ENCODE assay signal across 25 mouse cellular contexts in genomic region chr19:41342592-41343090, GRCm38 (mm10).
"Had no signal": no experiment of that assay in that cellular context is flagged by ENCODE, and none has a peak within 500 bp of the region (broad histone marks: within the 10 kb centered on the region; RNA-seq: fewer than 3 reads in every experiment).

No protein-coding gene starts in this region.

- H3K9ac ChIP-seq: heart, embryonic 13.5 days; heart, embryonic 15.5 days; hindbrain, embryonic 13.5 days; hindbrain, embryonic 15.5 days; intestine, embryonic 15.5 days; limb, embryonic 13.5 days; limb, embryonic 15.5 days had no signal

- H3K4me2 ChIP-seq: heart, embryonic 11.5 days; heart, embryonic 13.5 days; heart, embryonic 15.5 days; hindbrain, embryonic 13.5 days; hindbrain, embryonic 15.5 days; intestine, embryonic 15.5 days; limb, embryonic 13.5 days; limb, embryonic 15.5 days had no signal

- H3K27me3 ChIP-seq: heart, embryonic 13.5 days; heart, embryonic 15.5 days; hindbrain, embryonic 13.5 days; hindbrain, embryonic 15.5 days; intestine, embryonic 15.5 days; limb, embryonic 13.5 days; limb, embryonic 15.5 days had no signal

- H3K27ac ChIP-seq: gastrocnemius, adult 2 months; heart, embryonic 13.5 days; heart, embryonic 15.5 days; hindbrain, embryonic 13.5 days; hindbrain, embryonic 15.5 days; intestine, embryonic 15.5 days; limb, embryonic 13.5 days; limb, embryonic 15.5 days had no signal

- ATAC-seq: inflammation-experienced regulatory T-cells, adult 6 months; intestine, embryonic 15.5 days; intestine, postnatal 0 days had no signal

- H3K9me3 ChIP-seq: heart, embryonic 13.5 days; heart, embryonic 15.5 days; hindbrain, embryonic 13.5 days; hindbrain, embryonic 15.5 days; intestine, embryonic 15.5 days; limb, embryonic 13.5 days; limb, embryonic 15.5 days had no signal

- DNase-seq: gastrocnemius, adult 2 months; gastrocnemius, postnatal 10 days; gastrocnemius, postnatal 25 days; heart, adult 18-20 months; heart, postnatal 14 days; heart, postnatal 36 days; kidney, adult 18-20 months; kidney, adult 8-10 months; kidney, postnatal 10 days; kidney, postnatal 25 days; kidney, postnatal 4 days; layer of hippocampus, adult 9-11 months; layer of hippocampus, postnatal 36 days; left cerebral cortex, postnatal 4 days had no signal

- H3K4me3 ChIP-seq: gastrocnemius, adult 2 months; heart, embryonic 13.5 days; heart, embryonic 15.5 days; hindbrain, embryonic 13.5 days; hindbrain, embryonic 15.5 days; intestine, embryonic 15.5 days; layer of hippocampus, adult 2 months; limb, embryonic 13.5 days; limb, embryonic 15.5 days had no signal

- H3K36me3 ChIP-seq: heart, embryonic 13.5 days; heart, embryonic 15.5 days; hindbrain, embryonic 13.5 days; hindbrain, embryonic 15.5 days; intestine, embryonic 15.5 days; limb, embryonic 13.5 days; limb, embryonic 15.5 days had no signal
